Mouse (Mus musculus): ENCODE data around the gene Gtf3c5.

- TF ChIP-seq CTCF (conservative IDR thresholded peaks at IDR 0.05; ENCODE audit: low read length) (no peak), POU5F1 (IDR thresholded peaks at IDR 0.05; ENCODE audit: borderline replicate concordance, low read length) (no peak), NANOG (IDR thresholded peaks at IDR 0.05; ENCODE audit: borderline replicate concordance, low read length) (no peak)
Observed at GRCm38 (mm10) chr2:28605789-28606541, 22.4 kb upstream of the Gtf3c5 start.
